Mouse (Mus musculus) erythroblast, embryonic 14.5 days (primary cell): ENCODE results near the gene Cxxc4. TPM values are rescaled to one million over a fixed set of nuclear protein-coding genes. Genes with fewer than 3 reads are reported as not detected.
A peak's percentile ranks its signal among the peaks of the same experiment; 100 is the strongest.
"Not testable (repeated sequence)": the region's sequence is repeated elsewhere in the genome, so short reads cannot be mapped to it uniquely, and the experiment has no call there.

ENCODE experiments used
- H3K27me3 ChIP-seq: 2 replicates; pipeline ENCODE4 v1.6.1; 2012; ENCODE audit warnings: inconsistent platforms; ENCODE audit not compliant: control insufficient read depth
- H3K36me3 ChIP-seq: 2 replicates; pipeline ENCODE4 v1.6.1; 2012; ENCODE audit warnings: mild to moderate bottlenecking, inconsistent platforms; ENCODE audit not compliant: control insufficient read depth
- H3K4me1 ChIP-seq: 2 replicates; pipeline ENCODE4 v1.6.1; 2012; ENCODE audit warnings: inconsistent platforms; ENCODE audit not compliant: control insufficient read depth
- H3K4me3 ChIP-seq: replicated peaks from 2 replicates; pipeline ENCODE3; 2012; ENCODE audit warnings: moderate library complexity, mild to moderate bottlenecking, inconsistent platforms
- H3K9me3 ChIP-seq: 2 replicates; pipeline ENCODE4 v1.6.1; 2012; ENCODE audit warnings: low read length, inconsistent platforms, mixed read lengths; ENCODE audit not compliant: control insufficient read depth
- GATA1 ChIP-seq: IDR thresholded peaks from 2 replicates; pipeline ENCODE4 v1.6.1; 2012; ENCODE audit warnings: low read length, inconsistent platforms, mixed read lengths
- TAL1 ChIP-seq: IDR thresholded peaks from 3 replicates; pipeline ENCODE4 v1.6.1; 2012; ENCODE audit warnings: low read length, inconsistent platforms, mixed read lengths
- polyA plus RNA-seq: library from polyadenylated mRNA; stranded (reverse); fragments of >175 nt; gene quantifications from 2 replicates; pipeline ENCODE4 v1.2.3, GENCODE M21; 2012

Gene Cxxc4
- polyA plus RNA-seq = 0.01 TPM in 1 of 2 replicates, not detected in the other

- Histone ChIP-seq H3K4me3 (peak within 1 kb of the TSS; percentile 28), H3K9me3 (no peaks in the 10 kb centered on the region; the same call in 1 of the 2 replicates), H3K27me3 (peaks cover 75% of the 10 kb centered on the region), H3K4me1 (no peaks in the 10 kb centered on the region), H3K36me3 (no peaks in the 10 kb centered on the region)
- TF ChIP-seq TAL1 = no peak
- TF ChIP-seq GATA1 = no peak
Observed at GRCm38 (mm10) chr3:134236414-134237112, at the start of gene Cxxc4. Cxxc4 (plus strand) TSS chr3:134236484.

GRCm38 (mm10) chr3:134188979-134189946, 47.0 kb upstream of the Cxxc4 start:
- H3K27me3 ChIP-seq = no peaks in the 10 kb centered on the region
- H3K4me1 ChIP-seq = no peaks in the 10 kb centered on the region
- no peaks in the 10 kb centered on the region for H3K36me3 ChIP-seq
- H3K4me3 ChIP-seq = no peak overlapping the region
- TF ChIP-seq GATA1 (no peak), TAL1 (no peak)
- no peaks in the 10 kb centered on the region for H3K9me3 ChIP-seq

- TF ChIP-seq GATA1 (no peak), TAL1 (no peak)
- no peak overlapping the region for H3K4me3 ChIP-seq
Observed at GRCm38 (mm10) chr3:134190046-134190445, 46.2 kb upstream of the Cxxc4 start.

GRCm38 (mm10) chr3:134199892-134200291, 36.4 kb upstream of the Cxxc4 start:
- no peak overlapping the region for H3K4me3 ChIP-seq
- no peaks in the 10 kb centered on the region for H3K36me3 ChIP-seq
- no peaks in the 10 kb centered on the region for H3K4me1 ChIP-seq
- no peak for TF ChIP-seq TAL1
- no peaks in the 10 kb centered on the region for H3K27me3 ChIP-seq
- no peaks in the 10 kb centered on the region for H3K9me3 ChIP-seq

More at GRCm38 (mm10) chr3:134190046-134190445, 46.2 kb upstream of the Cxxc4 start:
- no peaks in the 10 kb centered on the region for H3K36me3 ChIP-seq
- no peaks in the 10 kb centered on the region for H3K27me3 ChIP-seq
- H3K4me1 ChIP-seq = no peaks in the 10 kb centered on the region
- H3K9me3 ChIP-seq = no peaks in the 10 kb centered on the region

- Histone ChIP-seq H3K36me3 (no peaks in the 10 kb centered on the region), H3K9me3 (no peaks in the 10 kb centered on the region), H3K4me1 (no peaks in the 10 kb centered on the region), H3K4me3 (no peak overlapping the region), H3K27me3 (no peaks in the 10 kb centered on the region)
- TF ChIP-seq GATA1 (no peak), TAL1 (no peak)
Observed at GRCm38 (mm10) chr3:134206624-134207023, 29.7 kb upstream of the Cxxc4 start.

- TF ChIP-seq TAL1 = no peak
- TF ChIP-seq GATA1 = no peak
- Histone ChIP-seq H3K9me3 (no peaks in the 10 kb centered on the region), H3K4me3 (no peak overlapping the region), H3K36me3 (no peaks in the 10 kb centered on the region), H3K4me1 (no peaks in the 10 kb centered on the region), H3K27me3 (no peaks in the 10 kb centered on the region)
Observed at GRCm38 (mm10) chr3:134210950-134211349, 25.3 kb upstream of the Cxxc4 start.

- not testable (repeated sequence) for H3K4me3 ChIP-seq, H3K36me3 ChIP-seq, H3K9me3 ChIP-seq, H3K4me1 ChIP-seq, H3K27me3 ChIP-seq
Observed at GRCm38 (mm10) chr3:134219881-134220280, 16.4 kb upstream of the Cxxc4 start.

- no peak for TF ChIP-seq GATA1
- no peak for TF ChIP-seq TAL1
- no peaks in the 10 kb centered on the region for H3K9me3 ChIP-seq
- no peaks in the 10 kb centered on the region for H3K36me3 ChIP-seq
- H3K27me3 ChIP-seq = no peaks in the 10 kb centered on the region
- H3K4me1 ChIP-seq = no peaks in the 10 kb centered on the region
- H3K4me3 ChIP-seq = no peak overlapping the region
Observed at GRCm38 (mm10) chr3:134221002-134221401, 15.3 kb upstream of the Cxxc4 start.

GRCm38 (mm10) chr3:134222593-134222992, 13.7 kb upstream of the Cxxc4 start:
- TF ChIP-seq TAL1 (no peak), GATA1 (no peak)
- Histone ChIP-seq H3K27me3 (no peaks in the 10 kb centered on the region), H3K4me3 (no peak overlapping the region), H3K9me3 (no peaks in the 10 kb centered on the region), H3K4me1 (no peaks in the 10 kb centered on the region), H3K36me3 (no peaks in the 10 kb centered on the region)
